In genomic region chr13:93093697-93094096, GRCm38 (mm10) we compare ENCODE assay signal across 16 mouse cellular contexts. TPM values are rescaled to one million over a fixed set of nuclear protein-coding genes. Genes with fewer than 3 reads are reported as not detected.
A peak's percentile ranks its signal among the peaks of the same experiment; 100 is the strongest.
DNase-seq lines count a peak whose midpoint lies in the region; ATAC-seq and TF ChIP-seq lines count a peak whose summit lies in the region.
"Had no signal": no experiment of that assay in that cellular context is flagged by ENCODE, and none has a peak within 500 bp of the region (broad histone marks: within the 10 kb centered on the region; RNA-seq: fewer than 3 reads in every experiment).

No protein-coding gene starts in this region.

- DNase-seq in heart, adult 2 months: no peak
- no peak for DNase-seq in heart, adult 8-10 months (ENCODE audit: low spot score)
- DNase-seq in CD4-positive, CD25-positive, alpha-beta regulatory T cell, adult 2 months (ENCODE audit: low read depth, low spot score): peak; percentile 49
- peak; percentile 37 for DNase-seq in thymus, postnatal 14 days
- DNase-seq in kidney, adult 9 months: no peak
- DNase-seq: lung, postnatal 14 days had no signal

- peaks cover 9% of the 10 kb centered on the region for H3K4me1 ChIP-seq in heart, adult 2 months (ENCODE audit: control insufficient read depth, insufficient read depth, low read length)
- H3K4me1 ChIP-seq: embryonic facial prominence, embryonic 10.5 days; limb, embryonic 13.5 days; neural tube, embryonic 13.5 days had no signal

- H3K36me3 ChIP-seq in heart, adult 2 months (ENCODE audit: control insufficient read depth, insufficient read depth, low read length): no peaks in the 10 kb centered on the region; the same call in 1 of the 2 replicates
- H3K36me3 ChIP-seq: embryonic facial prominence, embryonic 10.5 days; limb, embryonic 13.5 days; neural tube, embryonic 13.5 days had no signal

- no peak for TF ChIP-seq EP300 in heart, adult 2 months (IDR thresholded peaks at IDR 0.05; ENCODE audit: insufficient read depth, low read depth, low read length)

- no peak overlapping the region for H3K4me3 ChIP-seq in heart, adult 2 months
- H3K4me3 ChIP-seq: embryonic facial prominence, embryonic 10.5 days; erythroblast, embryonic 14.5 days; limb, embryonic 13.5 days; neural tube, embryonic 13.5 days had no signal

- H3K9ac ChIP-seq in heart, adult 2 months (ENCODE audit: low read depth, low read length): no peak overlapping the region
- H3K9ac ChIP-seq: limb, embryonic 13.5 days; neural tube, embryonic 13.5 days had no signal

- intact Hi-C loops in heart, adult 2 months (cut with DNase I): loop anchor here (5.0 to 10.0 kb wide), 3 partner anchors 51 to 151 kb away; partner anchors contain the start of genes Cmya5 and Tent2

- no peaks in the 10 kb centered on the region for H3K79me2 ChIP-seq in heart, adult 2 months (replicated peaks; ENCODE audit: control insufficient read depth, insufficient read depth, low read length)

- peak; percentile 26 for ATAC-seq in inflammation-experienced regulatory T-cells, adult 6 months
- ATAC-seq in megakaryocyte-erythroid progenitor cell, adult 5-6 weeks (replicated peaks; ENCODE audit: low FRiP score, low TSS enrichment, poor library complexity, severe bottlenecking): no peak
- ATAC-seq: forebrain, embryonic 16.5 days; intestine, embryonic 16.5 days; Patski had no signal

- 63% methylated on average over 5 of the region's 5 CpGs for WGBS in heart, adult 2 months

- TF ChIP-seq POLR2A in heart, adult 2 months (IDR thresholded peaks at IDR 0.05; ENCODE audit: insufficient read depth, low read depth, low read length): no peak

- H3K27ac ChIP-seq in heart, adult 2 months: peak overlapping the region; percentile 56; the same call in 1 of the 2 replicates
- H3K27ac ChIP-seq: embryonic facial prominence, embryonic 10.5 days; kidney, postnatal 0 days; limb, embryonic 13.5 days; neural tube, embryonic 13.5 days had no signal

- TF ChIP-seq CTCF in heart, adult 2 months (IDR thresholded peaks at IDR 0.05): no peak

- no peaks in the 10 kb centered on the region for H3K27me3 ChIP-seq in heart, adult 2 months (ENCODE audit: control insufficient read depth, insufficient read depth, low read length)
- H3K27me3 ChIP-seq: limb, embryonic 13.5 days; neural tube, embryonic 13.5 days; Patski had no signal

RNA-seq across cellular contexts. Expression of gene Cmya5, which starts 50.8 kb away (rescaled TPM):
- 100 to 1,000 TPM; 335 to 392 TPM for total RNA-seq in heart, adult 2 months (2021)
- polyA plus RNA-seq in heart, adult 2 months (2012; rRNA removed): 46.3 and 76.5 TPM in 2 replicates
- total RNA-seq in heart, adult 8-10 months (2022): 100 to 1,000 TPM; 378 to 419 (median 409) TPM
- under 1 TPM; 0.18 to 0.74 (median 0.63) TPM for polyA plus RNA-seq in inflammation-experienced regulatory T-cells, adult 6 months (2017; shearing (Covaris generic))
- 0.20 TPM in 1 of 2 replicates, not detected in the other for total RNA-seq in megakaryocyte-erythroid progenitor cell, adult 5-6 weeks (2014; fragmentation: Nextera tagmentation)
- total RNA-seq in megakaryocyte-erythroid progenitor cell, adult 5-6 weeks (2017): 0.15 and 0.23 TPM in 2 replicates
- polyA plus RNA-seq: erythroblast, embryonic 14.5 days; Patski had no signal

Comparison
In these comparisons a context has a peak if more than half of its experiments do, and no peak if none do; other contexts are left out.
1. DNase-seq: peak in CD4-positive, CD25-positive, alpha-beta regulatory T cell, adult 2 months (single experiment) and thymus, postnatal 14 days (single experiment); none in heart, adult 2 months (0 of 2), heart, adult 8-10 months (single experiment) and kidney, adult 9 months (single experiment).
2. RNA of gene Cmya5, which starts 50.8 kb away (total RNA-seq): 378 to 419 TPM in heart, adult 8-10 months and 335 to 392 TPM in heart, adult 2 months; 0.15 to 0.23 TPM in megakaryocyte-erythroid progenitor cell, adult 5-6 weeks; every median in the first group is over 100 times any median in the second.